Mouse (Mus musculus) cerebellum, adult 2 months (tissue): ENCODE data around the gene Fam163a.

ENCODE experiments used
- CTCF ChIP-seq: fragments of 200-500 bp; IDR thresholded peaks from 2 replicates; pipeline ENCODE4 v1.5.1; 2011; ENCODE audit warnings: low read depth, mild to moderate bottlenecking, control low read depth, low read length, moderate library complexity, borderline replicate concordance; ENCODE audit not compliant: insufficient read depth
- POLR2A ChIP-seq: fragments of 200-500 bp; IDR thresholded peaks from 2 replicates; pipeline ENCODE4 v1.6.1; 2011; ENCODE audit warnings: low read length, control low read depth, borderline replicate concordance; ENCODE audit not compliant: insufficient read depth

DNA sequence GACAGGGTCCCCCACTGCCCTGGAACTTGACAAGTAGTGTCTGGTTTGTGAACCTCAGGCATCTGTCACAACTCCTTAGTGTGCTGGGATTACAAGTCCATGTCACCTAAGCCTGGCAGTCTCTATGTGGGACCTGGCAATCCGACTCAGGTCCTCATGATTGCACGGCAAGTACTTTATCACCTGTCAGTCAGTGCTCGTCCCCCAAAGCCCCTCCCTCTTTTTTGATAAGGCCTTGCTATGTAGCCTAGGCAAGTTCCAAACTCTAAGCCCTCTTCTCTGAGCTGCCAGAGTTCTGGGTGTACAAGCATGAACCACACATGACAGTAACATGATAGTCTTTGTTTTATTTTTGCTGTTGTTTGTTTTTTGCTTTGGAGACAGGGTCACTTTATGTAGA lies 88.1 kb downstream of the Fam163a start:
- TF ChIP-seq CTCF, result no peak
- no peak for TF ChIP-seq POLR2A
